Mouse (Mus musculus) midbrain, embryonic 16.5 days (tissue): ENCODE results near the gene Rnls. TPM values are rescaled to one million over a fixed set of nuclear protein-coding genes. Genes with fewer than 3 reads are reported as not detected.

Experiments
- ATAC-seq: fragments of 200-750 bp; cut with Nextera tagmentation; 2 replicates; pipeline ENCODE4 v1.8.0; 2017; ENCODE audit warnings: moderate TSS enrichment
- H3K27ac ChIP-seq: fragments of 300-500 bp; sonication (generic); 2 replicates; pipeline ENCODE4 v1.5.1; 2014; ENCODE audit warnings: mild to moderate bottlenecking, low read length, mixed read lengths
- H3K27me3 ChIP-seq: fragments of 300-500 bp; sonication (generic); 2 replicates; pipeline ENCODE4 v1.6.1; 2014; ENCODE audit warnings: low read depth, low read length, mixed read lengths; ENCODE audit not compliant: control insufficient read depth, insufficient read depth
- H3K36me3 ChIP-seq: fragments of 300-500 bp; sonication (generic); 2 replicates; pipeline ENCODE4 v1.6.1; 2014; ENCODE audit warnings: mild to moderate bottlenecking, low read length, moderate library complexity, mixed read lengths; ENCODE audit not compliant: control insufficient read depth, insufficient read depth
- H3K4me1 ChIP-seq: fragments of 300-500 bp; sonication (generic); 2 replicates; pipeline ENCODE4 v1.6.1; 2014; ENCODE audit warnings: mild to moderate bottlenecking, low read length, mixed read lengths; ENCODE audit not compliant: control insufficient read depth, insufficient read depth
- H3K4me2 ChIP-seq: fragments of 300-500 bp; sonication (generic); 2 replicates; pipeline ENCODE4 v1.6.1; 2014; ENCODE audit warnings: mild to moderate bottlenecking, low read length, mixed read lengths
- H3K4me3 ChIP-seq: fragments of 300-500 bp; sonication (generic); 2 replicates; pipeline ENCODE4 v1.5.1; 2014; ENCODE audit warnings: low read depth, mild to moderate bottlenecking, low read length, moderate library complexity, mixed read lengths
- H3K9ac ChIP-seq: fragments of 300-500 bp; sonication (generic); 2 replicates; pipeline ENCODE4 v1.6.1; 2014; ENCODE audit warnings: low read depth, low read length, mixed read lengths
- H3K9me3 ChIP-seq: fragments of 300-500 bp; sonication (generic); replicated peaks from 2 replicates; pipeline ENCODE4 v1.6.1; 2014; ENCODE audit warnings: mild to moderate bottlenecking, low read length, mixed read lengths; ENCODE audit not compliant: control insufficient read depth, poor library complexity, severe bottlenecking
- WGBS: fragments of 180-500 bp; shearing (Covaris S2); extraction: QIAGEN DNeasy Blood & Tissue Kit; methylation state at CpG from one replicate; pipeline ENCODE4 v1.1.7; 2014; 5-methylcytosine and 5-hydroxymethylcytosine counted together
- polyA plus RNA-seq: library from polyadenylated mRNA; unstranded; fragments of >200 nt; fragmentation: Nextera tagmentation; extraction: Ambion mirVana; gene quantifications from 2 replicates; pipeline ENCODE4 v1.2.1, GENCODE M21; 2015

Gene Rnls
- polyA plus RNA-seq, 1 experiment from 2014 or later: 10.1 TPM

GRCm38 (mm10) chr19:33100598-33100997, 291.5 kb downstream of the Rnls start:
- no peak overlapping the region for H3K4me2 ChIP-seq
- no peak overlapping the region for H3K4me3 ChIP-seq
- no peaks in the 10 kb centered on the region for H3K36me3 ChIP-seq
- H3K27ac ChIP-seq: no peak overlapping the region
- H3K9ac ChIP-seq: no peak overlapping the region
- 59% methylated on average over 3 of the region's 3 CpGs for WGBS
- peaks cover 6% of the 10 kb centered on the region; the same call in 1 of the 2 replicates for H3K4me1 ChIP-seq
- no peaks in the 10 kb centered on the region for H3K9me3 ChIP-seq
- H3K27me3 ChIP-seq: no peaks in the 10 kb centered on the region
- ATAC-seq: no peak

GRCm38 (mm10) chr19:33100031-33100430, 292.1 kb downstream of the Rnls start:
- Histone ChIP-seq H3K36me3 (no peaks in the 10 kb centered on the region), H3K9me3 (no peaks in the 10 kb centered on the region), H3K9ac (no peak overlapping the region), H3K27ac (no peak overlapping the region), H3K4me3 (no peak overlapping the region), H3K4me1 (peaks cover 6% of the 10 kb centered on the region; the same call in 1 of the 2 replicates), H3K4me2 (no peak overlapping the region), H3K27me3 (no peaks in the 10 kb centered on the region)
- WGBS: 38% methylated on average over 4 of the region's 4 CpGs
- ATAC-seq: 0 out of 2 replicates have a peak, but pooled peaks have one; percentile 9

- WGBS: 17% methylated on average over 9 of the region's 9 CpGs
- ATAC-seq: no peak
- H3K27me3 ChIP-seq: no peaks in the 10 kb centered on the region
- H3K4me3 ChIP-seq: no peak overlapping the region
- no peak overlapping the region for H3K9ac ChIP-seq
- H3K4me2 ChIP-seq: no peak overlapping the region
- peaks cover 6% of the 10 kb centered on the region; the same call in 1 of the 2 replicates for H3K4me1 ChIP-seq
- no peak overlapping the region for H3K27ac ChIP-seq
- H3K9me3 ChIP-seq: no peaks in the 10 kb centered on the region
- no peaks in the 10 kb centered on the region for H3K36me3 ChIP-seq
Measured at GRCm38 (mm10) chr19:33099201-33099788, 292.8 kb downstream of the Rnls start.

GRCm38 (mm10) chr19:33097691-33098090, 294.4 kb downstream of the Rnls start:
- 43% methylated on average over 3 of the region's 3 CpGs for WGBS

GRCm38 (mm10) chr19:33096581-33096980, 295.5 kb downstream of the Rnls start:
- Histone ChIP-seq H3K4me1 (peaks cover under 1% of the 10 kb centered on the region; the same call in 1 of the 2 replicates), H3K27ac (no peak overlapping the region), H3K27me3 (no peaks in the 10 kb centered on the region), H3K4me2 (no peak overlapping the region), H3K9ac (no peak overlapping the region), H3K36me3 (no peaks in the 10 kb centered on the region), H3K4me3 (no peak overlapping the region), H3K9me3 (no peaks in the 10 kb centered on the region)
- ATAC-seq: no peak
- over 99% methylated on average over 5 of the region's 5 CpGs for WGBS

More at GRCm38 (mm10) chr19:33097691-33098090, 294.4 kb downstream of the Rnls start:
- Histone ChIP-seq H3K4me3 (no peak overlapping the region), H3K27me3 (no peaks in the 10 kb centered on the region), H3K9ac (no peak overlapping the region), H3K27ac (no peak overlapping the region), H3K9me3 (no peaks in the 10 kb centered on the region), H3K36me3 (no peaks in the 10 kb centered on the region), H3K4me2 (no peak overlapping the region), H3K4me1 (peaks cover 6% of the 10 kb centered on the region; the same call in 1 of the 2 replicates)
- no peak for ATAC-seq

- no peaks in the 10 kb centered on the region for H3K4me1 ChIP-seq
- H3K36me3 ChIP-seq: no peaks in the 10 kb centered on the region
- H3K9me3 ChIP-seq: no peaks in the 10 kb centered on the region
- ATAC-seq: no peak
- no peak overlapping the region for H3K27ac ChIP-seq
- no peak overlapping the region for H3K4me3 ChIP-seq
- no peak overlapping the region for H3K4me2 ChIP-seq
- no peaks in the 10 kb centered on the region for H3K27me3 ChIP-seq
- H3K9ac ChIP-seq: no peak overlapping the region
Measured at GRCm38 (mm10) chr19:33092575-33092974, 299.5 kb downstream of the Rnls start.

GRCm38 (mm10) chr19:33091324-33091723, 300.8 kb downstream of the Rnls start:
- ATAC-seq: no peak

GRCm38 (mm10) chr19:33088868-33089267, 303.2 kb downstream of the Rnls start:
- no peak overlapping the region for H3K4me2 ChIP-seq
- H3K9ac ChIP-seq: no peak overlapping the region
- ATAC-seq: no peak
- no peaks in the 10 kb centered on the region for H3K9me3 ChIP-seq
- H3K4me3 ChIP-seq: no peak overlapping the region
- H3K4me1 ChIP-seq: no peaks in the 10 kb centered on the region
- WGBS: 82% methylated on average over 2 of the region's 2 CpGs
- no peaks in the 10 kb centered on the region for H3K27me3 ChIP-seq
- H3K36me3 ChIP-seq: no peaks in the 10 kb centered on the region
- H3K27ac ChIP-seq: no peak overlapping the region

More at GRCm38 (mm10) chr19:33091324-33091723, 300.8 kb downstream of the Rnls start:
- H3K27me3 ChIP-seq: no peaks in the 10 kb centered on the region
- H3K9ac ChIP-seq: no peak overlapping the region
- H3K9me3 ChIP-seq: no peaks in the 10 kb centered on the region
- no peaks in the 10 kb centered on the region for H3K4me1 ChIP-seq
- H3K36me3 ChIP-seq: no peaks in the 10 kb centered on the region
- 47% methylated on average over 3 of the region's 3 CpGs for WGBS
- H3K4me2 ChIP-seq: no peak overlapping the region
- no peak overlapping the region for H3K27ac ChIP-seq
- no peak overlapping the region for H3K4me3 ChIP-seq

GRCm38 (mm10) chr19:33087961-33088360, 304.1 kb downstream of the Rnls start:
- Histone ChIP-seq H3K9me3 (no peaks in the 10 kb centered on the region), H3K36me3 (no peaks in the 10 kb centered on the region), H3K4me3 (no peak overlapping the region), H3K4me2 (no peak overlapping the region), H3K9ac (no peak overlapping the region), H3K27ac (no peak overlapping the region), H3K27me3 (no peaks in the 10 kb centered on the region), H3K4me1 (no peaks in the 10 kb centered on the region)
- WGBS: 66% methylated on average over 4 of the region's 4 CpGs
- ATAC-seq: no peak
